Mouse (Mus musculus) mesoderm, embryonic 11.5 days (tissue): ENCODE data around the gene Grn.
A peak's percentile ranks its signal among the peaks of the same experiment; 100 is the strongest.
"Not testable (repeated sequence)": the region's sequence is repeated elsewhere in the genome, so short reads cannot be mapped to it uniquely, and the experiment has no call there.

Source experiments
- DNase-seq: peaks from one replicate; pipeline ENCODE4 v3.0.0-alpha.2; 2012; ENCODE audit warnings: low read depth, low spot score

Gene Grn

DNA sequence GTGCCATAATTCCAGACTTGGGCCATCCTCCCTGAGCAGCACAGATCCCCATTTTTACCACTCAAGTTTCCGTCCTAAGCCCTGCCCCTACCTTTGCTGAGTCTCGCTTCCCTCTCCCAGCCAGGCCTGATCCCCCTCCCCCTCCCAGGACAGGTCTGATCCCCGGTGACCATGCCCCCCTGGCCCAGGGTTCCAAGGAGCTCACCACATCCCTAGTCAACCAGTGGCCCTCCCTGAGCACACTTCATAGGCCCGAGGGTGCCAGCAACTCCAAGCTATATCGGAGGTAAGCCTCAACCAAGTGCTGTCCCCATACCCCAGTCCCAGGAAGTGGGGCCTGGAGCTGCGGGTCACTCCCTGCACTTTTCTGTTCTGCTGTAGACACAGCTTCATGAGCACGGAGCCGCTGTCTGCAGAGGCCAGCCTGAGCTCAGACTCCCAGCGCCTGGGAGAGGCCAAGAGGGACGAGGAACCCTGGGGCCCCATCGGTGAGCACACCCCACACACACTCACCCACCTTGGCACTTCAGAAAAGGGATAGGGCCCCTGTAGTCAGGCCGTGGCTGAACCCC is 29.5 kb upstream of the Grn start:
- DNase-seq: no peak

DNA sequence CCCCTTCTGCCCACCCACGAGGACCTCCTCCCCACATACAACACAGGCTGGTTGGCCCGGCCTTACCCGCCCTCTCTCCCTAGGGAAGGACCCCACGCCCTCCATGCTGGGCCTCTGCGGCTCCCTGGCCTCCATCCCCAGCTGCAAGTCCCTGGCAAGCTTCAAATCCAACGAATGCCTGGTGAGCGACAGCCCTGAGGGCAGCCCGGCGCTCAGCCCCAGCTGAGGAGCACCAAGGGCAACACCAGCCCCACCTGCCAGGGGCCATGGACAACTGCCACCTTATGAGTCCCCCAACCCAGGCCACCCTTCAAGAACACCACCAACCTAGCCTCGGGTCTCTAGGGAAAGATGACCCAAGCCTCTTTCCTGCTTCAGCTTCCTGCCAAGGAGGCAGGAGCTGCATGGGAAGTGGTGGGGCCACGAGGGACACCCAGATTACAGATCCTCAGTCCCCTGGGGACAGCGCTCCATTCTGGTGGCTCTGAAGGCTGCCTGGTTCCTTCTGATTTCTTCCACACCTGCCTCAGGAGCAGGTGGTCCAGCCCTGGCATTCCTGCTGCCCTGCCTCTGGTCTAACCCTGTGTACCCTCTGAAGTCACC is 28.1 kb upstream of the Grn start:
- no peak for DNase-seq

DNA sequence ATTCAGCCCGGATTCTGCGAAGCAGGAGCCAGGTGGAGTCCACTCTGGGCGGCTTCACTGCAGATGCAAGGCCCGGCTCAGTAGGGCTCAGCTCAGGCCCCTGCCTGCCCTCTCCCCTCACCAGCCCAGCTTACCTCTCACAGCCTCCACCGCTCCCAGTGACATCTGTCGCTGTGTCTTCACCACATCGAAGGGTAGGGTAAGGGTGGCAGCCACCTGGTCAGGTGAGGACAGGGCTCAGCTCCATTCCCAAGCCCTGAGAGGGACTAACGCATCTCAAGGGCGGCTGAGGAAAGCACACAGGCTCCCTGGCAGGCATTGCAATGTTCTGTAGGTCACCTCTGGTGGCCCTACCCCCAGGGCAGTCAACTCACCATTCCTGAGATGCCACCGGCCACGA is 26.5 kb upstream of the Grn start:
- DNase-seq: no peak

DNA sequence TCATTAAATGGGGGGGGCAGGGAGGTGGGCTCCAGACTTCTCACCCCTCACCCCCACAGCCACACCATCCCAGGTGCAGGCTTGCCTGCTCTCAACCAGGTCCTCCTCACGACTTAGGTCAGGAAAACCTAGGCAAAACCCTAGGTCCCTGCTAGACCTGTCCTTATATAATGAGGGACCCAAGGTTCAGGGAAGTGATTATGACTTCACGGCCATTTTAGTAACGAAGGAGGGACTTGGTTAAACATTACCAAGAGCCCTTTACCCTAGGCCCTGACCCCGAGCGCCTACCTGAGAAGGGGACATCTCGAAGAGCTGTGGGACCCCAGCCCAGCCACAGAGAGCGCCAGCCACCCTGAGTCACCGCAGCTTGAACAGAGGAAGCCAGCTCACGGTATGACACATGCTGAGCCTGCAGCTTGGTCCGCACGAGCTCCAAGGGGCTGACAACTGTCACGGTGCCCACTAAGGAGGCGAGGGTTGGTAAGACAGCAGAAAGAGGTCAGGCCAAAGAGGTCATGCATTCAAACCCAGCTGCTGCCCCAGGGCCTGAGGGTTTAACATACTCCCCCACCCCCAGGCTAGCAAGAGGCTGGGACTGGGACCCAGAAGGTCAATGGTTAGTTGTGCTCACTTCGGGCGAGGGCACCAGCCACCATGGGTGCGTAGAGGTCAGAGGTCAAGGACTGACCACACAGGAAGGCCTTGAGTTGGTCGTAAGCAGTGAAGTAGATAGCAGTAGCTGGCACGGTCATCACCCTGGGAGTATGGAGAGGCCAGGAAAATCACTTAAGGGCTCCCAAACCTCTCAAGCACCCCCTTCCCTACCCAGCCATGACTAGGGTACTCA is 25.7 kb upstream of the Grn start:
- no peak for DNase-seq

DNA sequence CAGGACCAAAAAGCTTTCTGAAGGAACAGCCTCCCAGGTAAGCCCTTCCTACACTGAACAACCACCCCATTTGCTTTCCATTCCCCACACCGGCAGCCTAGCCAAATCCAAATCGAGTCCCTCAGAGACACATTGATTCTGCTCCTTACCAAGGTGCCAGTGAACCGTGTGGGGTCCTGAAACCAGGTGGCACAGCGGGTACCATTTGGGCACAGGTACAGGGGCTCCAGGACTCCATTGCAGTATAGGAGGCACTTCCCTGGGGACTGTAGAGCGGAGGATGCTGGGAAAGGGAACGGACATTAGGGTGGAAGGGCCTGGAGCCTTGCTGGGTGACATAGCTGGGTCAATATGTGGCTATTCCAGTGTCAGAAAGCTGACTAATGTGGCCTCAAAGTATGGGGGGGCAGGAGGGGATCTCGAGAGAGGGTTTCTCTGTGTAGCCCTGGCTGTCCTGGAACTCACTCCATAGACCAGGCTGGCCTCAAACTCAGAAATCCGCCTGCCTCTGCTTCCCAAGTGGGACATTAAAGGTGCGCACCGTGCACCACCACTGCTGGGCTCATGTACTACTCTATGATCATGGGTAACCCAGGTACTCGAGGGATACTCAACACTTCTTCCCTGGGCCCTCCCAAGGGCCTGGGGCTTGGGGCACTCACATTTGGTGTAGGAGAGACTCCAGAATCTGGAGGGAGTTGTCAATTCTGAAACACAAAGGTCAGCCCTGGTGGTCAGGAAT is 24.4 kb upstream of the Grn start:
- DNase-seq: no peak

- DNase-seq: no peak
These were observed 23.7 kb upstream of the Grn start for GRCm38 (mm10) chr11:102406401-102406800.

- DNase-seq: peak; percentile 94
These were observed 22.9 kb upstream of the Grn start for GRCm38 (mm10) chr11:102406900-102407833.

DNA sequence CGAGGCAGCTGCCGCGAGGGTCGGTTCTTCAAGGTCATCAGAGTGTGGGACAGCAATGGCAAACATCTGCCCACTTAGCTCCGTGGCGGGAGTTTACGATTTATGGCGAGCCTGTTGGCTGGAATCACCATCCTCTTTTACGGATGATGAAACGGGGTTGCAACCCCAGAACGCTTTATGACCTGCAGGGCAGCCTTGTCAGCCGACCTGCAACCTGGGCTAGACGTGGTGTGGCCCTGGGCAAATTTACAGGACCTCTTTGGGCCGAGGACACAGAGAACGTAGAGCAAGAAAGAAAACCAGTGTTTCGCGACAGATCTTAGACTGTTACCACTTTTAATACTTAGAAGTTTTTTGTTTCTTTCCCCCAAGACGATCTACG is 22.3 kb upstream of the Grn start, which contains the start of gene Slc25a39:
Slc25a39 (minus strand) TSS at position 113 of the 382 bp plus-strand sequence.
- DNase-seq: no peak

DNA sequence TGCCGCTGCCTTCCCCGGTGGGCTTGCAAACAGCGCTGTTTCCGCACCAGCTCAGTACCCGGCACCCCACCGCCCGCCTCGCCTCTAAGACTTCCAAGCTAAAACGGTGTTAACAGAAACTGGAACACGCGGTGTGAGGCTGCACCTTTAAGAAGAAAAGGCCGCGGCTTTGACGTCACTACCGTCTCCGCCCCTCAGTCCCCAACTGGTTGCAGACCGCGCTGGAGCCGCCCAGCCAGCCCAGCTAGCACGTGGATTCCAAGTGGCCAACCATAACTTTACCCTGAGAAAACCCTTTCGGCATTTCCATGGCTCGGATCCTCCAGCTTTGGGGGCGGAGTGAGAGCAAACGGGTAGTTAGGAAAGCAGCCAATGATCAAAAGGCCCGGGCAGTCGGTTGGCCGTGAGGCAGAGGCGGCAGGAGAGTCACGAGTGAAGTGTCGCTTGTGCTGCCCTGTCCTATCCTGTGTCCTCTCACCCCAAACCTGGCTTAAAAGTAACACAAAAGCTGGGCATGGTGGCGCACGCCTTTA is 21.7 kb upstream of the Grn start:
- DNase-seq: peak; percentile 99

GRCm38 (mm10) chr11:102408888-102409794 is 21.0 kb upstream of the Grn start:
- no peak for DNase-seq

GRCm38 (mm10) chr11:102409795-102410330 is 20.3 kb upstream of the Grn start:
- DNase-seq: no peak

DNA sequence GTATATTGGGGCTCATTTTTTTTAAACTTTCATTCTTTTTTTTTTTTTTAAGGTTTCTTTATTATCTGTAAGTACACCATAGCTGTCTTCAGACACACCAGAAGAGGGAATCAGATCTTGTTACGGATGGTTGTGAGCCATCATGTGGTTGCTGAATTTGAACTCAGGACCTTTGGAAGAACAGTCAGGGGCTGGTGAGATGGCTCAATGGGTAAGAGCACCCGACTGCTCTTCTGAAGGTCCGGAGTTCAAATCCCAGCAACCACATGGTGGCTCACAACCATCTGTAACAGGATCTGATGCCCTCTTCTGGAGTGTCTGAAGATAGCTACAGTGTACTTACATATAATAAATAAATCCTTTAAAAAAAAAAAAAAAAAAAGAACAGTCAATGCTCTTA is 19.8 kb upstream of the Grn start:
- not testable (repeated sequence) for DNase-seq

DNA sequence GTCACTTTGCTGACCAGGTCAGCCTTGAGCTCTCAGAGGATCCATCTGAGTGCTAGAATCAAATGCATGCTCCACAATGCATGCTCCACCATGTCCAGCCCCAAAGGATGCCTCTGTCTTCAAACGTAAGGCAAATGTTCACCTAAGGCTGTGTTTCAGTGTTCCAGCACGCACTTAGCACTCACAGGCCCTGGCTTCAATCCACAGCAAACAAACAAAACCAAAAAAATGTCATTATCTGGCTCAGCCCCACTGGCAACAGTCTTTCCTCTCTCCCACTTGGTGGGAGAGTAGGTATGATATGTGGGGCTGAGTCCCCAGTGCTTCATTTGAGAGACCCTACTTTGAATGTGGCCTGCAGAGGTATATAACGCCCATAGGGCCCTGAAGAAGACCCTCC is 19.1 kb upstream of the Grn start:
- DNase-seq: no peak

DNA sequence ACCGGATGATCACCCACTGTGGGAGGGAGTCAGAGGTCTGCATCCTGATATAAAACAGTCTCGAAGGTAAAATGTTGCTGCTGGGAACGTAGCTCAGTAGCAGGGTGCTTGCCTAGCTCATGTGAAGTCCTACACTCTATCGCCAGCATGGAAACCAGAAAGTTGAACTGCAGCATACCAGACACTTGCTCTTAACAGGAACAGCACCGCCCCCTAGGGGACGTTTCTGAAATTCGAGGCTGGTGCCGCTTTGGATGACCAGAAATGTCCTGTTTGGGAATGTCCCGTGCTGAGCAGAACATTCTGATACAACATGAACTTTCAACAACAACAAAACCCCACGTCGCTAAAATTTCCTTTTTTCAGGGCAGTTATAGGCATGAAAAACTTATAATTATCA is 18.4 kb upstream of the Grn start:
- peak; percentile 92 for DNase-seq

- no peak for DNase-seq
These were observed 17.1 kb upstream of the Grn start for GRCm38 (mm10) chr11:102413059-102413458.

DNA sequence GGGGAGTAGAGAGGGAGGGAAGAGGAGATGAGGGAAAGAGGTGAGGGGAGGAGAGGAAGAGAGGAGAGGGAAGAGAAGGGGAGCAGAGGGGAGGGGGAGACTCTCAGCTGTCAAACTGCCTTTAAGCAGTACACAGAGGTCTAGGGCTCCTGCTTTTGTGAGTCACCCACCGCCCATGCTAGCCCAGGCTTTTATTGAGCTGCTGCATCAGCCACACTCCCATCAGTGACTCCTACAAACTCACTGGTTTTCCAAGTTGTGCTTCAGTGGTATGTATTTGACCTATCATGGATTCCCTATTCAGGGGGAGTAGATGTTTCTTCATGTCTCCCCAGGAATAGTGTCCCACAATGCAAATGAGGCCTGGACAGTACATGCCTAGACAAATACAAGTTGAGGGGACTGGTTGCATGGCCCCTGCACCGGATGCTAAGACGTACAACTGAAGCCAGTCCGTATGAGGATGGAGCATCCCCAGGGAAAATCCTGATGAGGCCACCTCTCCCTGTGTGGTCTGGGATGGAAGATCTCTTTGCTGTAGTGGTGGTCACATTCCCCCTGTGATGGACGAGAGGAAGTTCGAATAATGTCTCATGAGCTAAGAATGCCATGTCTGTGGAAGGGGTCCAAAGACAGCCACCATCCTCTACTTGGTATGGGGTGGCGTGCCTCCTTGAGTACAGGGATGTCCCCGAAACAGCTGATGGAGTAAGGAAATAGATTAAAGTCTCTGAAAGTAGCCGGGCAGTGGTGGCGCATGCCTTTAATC is 14.9 kb upstream of the Grn start:
- no peak for DNase-seq

- no peak for DNase-seq
These were observed 13.0 kb upstream of the Grn start for GRCm38 (mm10) chr11:102417160-102417559.

DNA sequence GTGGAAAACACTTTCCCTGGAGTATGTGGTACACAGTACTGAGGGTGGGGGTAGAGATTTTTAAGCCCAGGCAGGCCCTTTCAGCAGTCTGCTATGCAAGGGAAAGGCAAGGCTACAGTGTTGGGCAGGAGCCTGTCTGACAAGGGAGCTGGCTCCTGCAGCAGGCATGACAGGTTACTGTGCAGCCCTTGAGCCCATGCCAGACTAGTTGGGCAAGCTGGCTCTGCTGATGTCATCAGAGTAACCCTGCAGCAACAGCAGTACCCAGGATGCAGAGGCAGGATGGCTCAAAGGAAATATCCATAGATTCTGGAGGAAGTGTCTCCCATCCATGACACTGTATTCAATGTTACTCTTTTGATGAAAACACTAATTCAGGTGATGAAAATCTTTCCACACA is 11.2 kb upstream of the Grn start:
- DNase-seq: no peak

DNA sequence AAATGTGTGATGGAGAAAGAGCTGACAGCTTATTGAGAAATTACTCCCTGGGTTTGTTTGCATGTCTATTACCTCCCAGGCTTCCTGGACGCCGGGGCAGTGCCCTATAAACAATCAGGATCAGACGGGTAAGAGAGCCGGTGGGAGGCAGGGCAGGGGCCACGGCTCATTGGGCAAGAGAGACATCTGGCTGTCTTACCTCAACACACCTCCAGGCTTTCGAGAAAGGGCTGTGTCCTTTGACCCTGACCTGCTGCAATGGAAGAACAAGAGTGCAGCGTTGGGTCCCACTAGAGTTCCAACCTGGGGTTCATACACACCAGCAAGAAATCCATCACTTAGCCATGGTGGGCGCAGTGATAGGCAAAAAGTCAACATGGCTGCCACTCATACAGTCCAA is 8.6 kb upstream of the Grn start:
- no peak for DNase-seq
